Mouse (Mus musculus): ENCODE data around the gene Sipa1l1.

The Sipa1l1 gene

DNA sequence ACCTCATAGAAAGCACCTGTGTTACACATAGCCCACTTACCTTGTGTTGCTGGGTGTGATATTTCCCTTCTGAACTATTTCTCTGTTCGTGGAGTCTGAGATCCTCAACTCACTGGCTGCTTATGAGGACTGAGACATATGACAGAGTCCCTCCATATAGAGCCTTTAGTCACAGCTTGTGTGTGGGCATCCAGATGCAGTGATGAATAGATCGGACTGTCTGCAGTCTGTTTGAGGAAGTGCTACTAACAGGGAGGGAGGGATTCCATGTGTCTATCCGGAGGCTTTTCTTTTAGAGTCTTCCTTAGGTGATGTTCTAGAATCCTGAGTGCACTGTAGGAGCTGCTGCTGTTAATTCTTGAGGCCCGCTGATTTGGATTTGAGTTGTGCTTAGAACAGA is 165.4 kb downstream of the Sipa1l1 start:
- DNase-seq (ENCODE audit: low spot score in 2 of 2): no peak

- no peak for DNase-seq (ENCODE audit: low spot score in 2 of 2)
These were observed 166.0 kb downstream of the Sipa1l1 start for GRCm38 (mm10) chr12:82335095-82335494.

GRCm38 (mm10) chr12:82338550-82338949 is 169.4 kb downstream of the Sipa1l1 start:
- no peak for DNase-seq (ENCODE audit: low spot score in 2 of 2)

DNA sequence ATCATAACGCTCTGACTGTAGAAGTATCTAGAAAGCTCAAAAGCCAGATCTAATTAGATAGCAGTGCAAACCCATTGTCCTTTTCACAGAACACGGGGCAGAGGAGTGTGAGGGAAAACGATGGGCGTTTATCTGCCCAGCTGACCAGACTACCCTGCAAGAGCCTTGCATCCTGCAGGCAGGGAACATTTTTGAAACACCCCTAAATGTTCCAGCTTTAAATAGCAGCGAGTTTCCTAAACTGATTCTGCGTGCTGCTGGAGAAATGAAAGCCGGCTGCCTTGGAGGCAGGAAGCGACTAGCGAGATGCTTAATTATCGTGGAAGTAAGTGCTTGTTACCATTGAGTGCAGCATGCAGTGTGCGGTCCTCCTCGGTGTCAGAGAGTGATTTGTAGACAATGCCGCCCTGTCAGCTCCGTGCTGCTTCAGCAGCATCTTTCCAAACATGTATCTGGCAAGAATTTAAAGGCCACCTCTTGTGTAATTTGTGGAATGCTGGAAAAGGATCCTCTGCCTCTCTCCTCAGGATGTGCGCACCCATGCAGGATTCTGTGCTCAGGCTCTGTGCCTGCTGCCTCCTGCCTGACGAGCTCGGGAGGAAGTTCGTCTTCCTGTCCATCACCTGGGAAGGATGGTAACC is 170.2 kb downstream of the Sipa1l1 start:
- peak; percentile 59 to 68 for DNase-seq (ENCODE audit: low spot score in 2 of 2)

DNA sequence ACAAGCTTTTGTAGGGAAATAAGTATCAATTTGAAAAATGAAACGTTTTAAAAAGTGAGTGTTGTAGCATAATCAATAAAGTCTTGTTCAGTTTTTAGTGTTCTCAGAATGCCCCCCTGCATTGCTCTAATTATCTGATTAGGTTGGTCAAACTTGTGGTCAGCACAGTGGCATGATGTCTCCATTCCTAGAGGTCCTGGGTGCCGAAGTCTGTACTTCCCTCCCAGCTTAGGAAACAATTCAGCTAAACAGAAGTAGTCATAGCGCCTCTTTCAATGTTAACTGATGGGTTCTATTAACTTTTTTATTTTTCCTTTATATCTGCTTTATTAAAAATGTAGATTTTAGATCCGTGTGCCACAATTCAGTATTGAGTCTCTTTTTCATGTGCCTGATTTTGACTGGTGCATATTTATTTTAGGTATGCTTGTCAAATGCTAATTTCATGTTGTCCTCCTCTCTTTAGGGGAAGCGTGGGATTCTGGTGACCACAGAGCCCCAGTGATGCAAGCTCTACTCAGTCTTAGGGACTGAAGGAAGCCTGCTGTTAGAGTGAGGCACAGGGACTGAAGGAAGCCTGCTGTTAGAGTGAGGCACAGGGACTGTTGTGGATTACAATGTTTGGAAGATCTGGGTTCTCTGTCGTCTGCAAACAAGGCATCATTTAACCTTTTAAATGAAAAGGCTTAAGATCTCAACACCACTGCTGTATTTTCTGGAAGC is 171.2 kb downstream of the Sipa1l1 start:
- DNase-seq (ENCODE audit: low spot score in 2 of 2): no peak

- no peak for DNase-seq (ENCODE audit: low spot score in 2 of 2)
These were observed 172.1 kb downstream of the Sipa1l1 start for GRCm38 (mm10) chr12:82341181-82341580.

- no peak for DNase-seq (ENCODE audit: low spot score in 2 of 2)
These were observed 172.6 kb downstream of the Sipa1l1 start for GRCm38 (mm10) chr12:82341696-82342095.

- no peak for DNase-seq (ENCODE audit: low spot score in 2 of 2)
These were observed 181.0 kb downstream of the Sipa1l1 start for GRCm38 (mm10) chr12:82350082-82350481.

- no peak for DNase-seq (ENCODE audit: low spot score in 2 of 2)
These were observed 181.8 kb downstream of the Sipa1l1 start for GRCm38 (mm10) chr12:82350891-82351290.

- no peak for DNase-seq (ENCODE audit: low spot score in 2 of 2)
These were observed 184.5 kb downstream of the Sipa1l1 start for GRCm38 (mm10) chr12:82353660-82354059.

GRCm38 (mm10) chr12:82355419-82356149 is 186.5 kb downstream of the Sipa1l1 start:
- DNase-seq (ENCODE audit: low spot score in 2 of 2): no peak

GRCm38 (mm10) chr12:82356476-82356875 is 187.4 kb downstream of the Sipa1l1 start:
- no peak for DNase-seq (ENCODE audit: low spot score in 2 of 2)

GRCm38 (mm10) chr12:82357431-82357830 is 188.3 kb downstream of the Sipa1l1 start:
- no peak for DNase-seq (ENCODE audit: low spot score in 2 of 2)

DNA sequence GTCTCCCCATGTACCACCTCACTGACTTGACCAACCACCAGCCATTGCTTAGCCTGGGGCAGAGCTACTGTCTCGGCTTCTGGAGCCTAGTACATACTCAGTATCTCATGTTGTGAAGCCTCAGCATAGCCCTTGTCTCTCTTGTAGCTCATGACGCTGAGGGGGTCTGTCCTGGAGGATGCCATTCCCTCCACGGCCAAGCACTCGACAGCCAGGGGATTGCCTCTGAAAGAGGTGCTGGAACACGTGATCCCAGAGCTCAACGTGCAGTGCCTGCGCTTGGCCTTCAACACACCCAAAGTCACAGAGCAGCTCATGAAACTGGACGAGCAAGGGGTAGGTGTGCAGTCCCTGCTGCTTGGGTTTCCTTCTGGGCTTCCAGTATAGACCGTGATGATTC is 193.7 kb downstream of the Sipa1l1 start:
- no peak for DNase-seq (ENCODE audit: low spot score in 2 of 2)

GRCm38 (mm10) chr12:82364186-82364585 is 195.1 kb downstream of the Sipa1l1 start:
- no peak for DNase-seq (ENCODE audit: low spot score in 2 of 2)

GRCm38 (mm10) chr12:82365276-82365875 is 196.3 kb downstream of the Sipa1l1 start:
- DNase-seq (ENCODE audit: low spot score in 2 of 2): no peak

- DNase-seq (ENCODE audit: low spot score in 2 of 2): no peak
These were observed 197.6 kb downstream of the Sipa1l1 start for GRCm38 (mm10) chr12:82366754-82367153.

DNA sequence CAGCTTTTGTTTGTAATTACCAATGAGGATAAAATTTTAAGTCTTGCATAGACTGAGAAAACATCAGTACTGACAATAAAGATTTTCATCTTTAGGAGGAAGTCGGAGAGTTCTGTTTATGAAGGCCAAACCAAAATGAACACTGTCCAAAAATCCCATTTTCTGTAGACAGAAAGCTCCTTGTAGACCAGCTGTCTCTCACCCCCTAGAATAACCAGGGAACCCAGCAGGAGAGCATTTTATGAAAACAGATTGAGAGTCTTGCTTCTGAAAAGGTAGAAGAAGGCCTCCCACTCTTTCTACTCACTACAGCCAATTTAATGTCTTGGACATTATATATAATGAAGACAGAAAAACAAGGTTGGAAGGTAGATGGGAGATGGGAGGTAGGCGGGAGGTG is 198.2 kb downstream of the Sipa1l1 start:
- DNase-seq (ENCODE audit: low spot score in 2 of 2): no peak

DNA sequence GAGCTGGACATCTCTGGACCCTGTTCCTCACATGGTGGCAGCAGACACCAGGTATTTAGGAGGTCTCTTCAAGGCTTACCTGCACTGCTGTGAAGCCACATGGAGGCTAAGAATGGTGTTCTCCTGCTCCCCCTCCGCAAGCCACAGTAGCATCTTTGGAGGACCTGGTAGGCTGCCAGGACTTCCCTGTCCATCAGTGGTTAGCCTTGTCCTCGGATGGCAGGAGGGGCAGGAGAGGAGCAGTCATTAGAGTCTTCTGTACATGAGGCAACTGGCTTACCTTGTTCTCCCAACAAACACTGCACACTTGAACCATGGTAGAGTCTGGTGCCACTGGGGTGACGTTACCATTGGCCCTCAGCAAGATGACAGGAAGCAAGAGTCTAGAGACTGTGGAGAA is 198.9 kb downstream of the Sipa1l1 start:
- no peak for DNase-seq (ENCODE audit: low spot score in 2 of 2)

DNA sequence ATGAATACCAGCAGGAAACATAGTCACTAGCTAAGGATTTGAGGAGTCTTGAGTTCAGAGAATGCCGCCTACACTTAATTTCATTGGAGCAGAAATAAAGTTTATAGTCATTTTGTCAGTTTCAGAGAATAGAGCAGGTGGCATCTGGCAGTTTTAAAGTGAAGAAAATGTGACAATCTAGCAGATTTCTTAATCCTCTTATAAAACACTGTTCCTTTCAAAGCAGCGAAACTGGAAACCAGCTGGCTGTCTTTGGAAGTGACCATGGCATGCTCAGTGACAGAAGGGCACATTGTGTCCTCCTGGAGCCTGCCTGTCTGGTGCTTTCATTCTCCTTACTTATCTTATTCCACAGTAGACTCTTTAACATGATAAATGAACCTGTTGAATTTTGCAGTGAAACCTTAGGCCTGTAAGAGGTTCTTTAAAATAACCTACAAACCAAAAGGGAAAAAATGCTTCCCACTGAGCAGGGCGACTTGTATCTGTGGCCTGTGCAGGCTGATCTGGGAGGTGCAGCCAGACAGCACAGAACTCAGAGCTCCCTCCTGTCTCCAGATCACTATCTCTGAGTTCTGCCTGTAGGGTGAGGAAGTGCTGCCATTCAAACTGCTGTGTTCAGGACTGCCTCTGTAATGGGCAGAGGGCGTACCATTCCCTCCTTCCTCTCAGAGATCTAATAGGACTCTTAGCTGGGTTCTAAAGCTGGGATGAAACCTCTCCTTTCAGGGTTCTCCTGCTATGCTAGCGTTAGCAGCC is 200.5 kb downstream of the Sipa1l1 start:
- DNase-seq (ENCODE audit: low spot score in 2 of 2): no peak

DNA sequence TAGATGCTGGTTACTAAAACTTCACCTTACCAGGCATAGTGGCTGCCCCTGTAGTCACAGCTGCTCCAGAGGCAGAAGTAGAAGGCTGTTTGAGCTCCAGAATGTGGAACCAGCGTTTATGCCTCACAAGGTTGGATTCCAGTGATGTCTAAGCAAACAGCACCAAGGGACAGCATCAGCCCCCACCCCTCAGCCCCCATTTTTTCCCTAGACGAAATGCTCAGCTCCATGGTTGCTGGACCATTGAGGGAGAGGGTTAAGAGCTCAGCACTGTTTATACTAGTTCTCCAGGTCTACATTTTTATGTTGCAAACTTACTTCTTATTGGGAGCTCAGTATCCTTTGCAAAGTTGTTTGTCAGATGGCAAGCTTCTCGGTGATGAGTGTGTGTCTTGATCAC is 202.1 kb downstream of the Sipa1l1 start:
- no peak for DNase-seq (ENCODE audit: low spot score in 2 of 2)

DNA sequence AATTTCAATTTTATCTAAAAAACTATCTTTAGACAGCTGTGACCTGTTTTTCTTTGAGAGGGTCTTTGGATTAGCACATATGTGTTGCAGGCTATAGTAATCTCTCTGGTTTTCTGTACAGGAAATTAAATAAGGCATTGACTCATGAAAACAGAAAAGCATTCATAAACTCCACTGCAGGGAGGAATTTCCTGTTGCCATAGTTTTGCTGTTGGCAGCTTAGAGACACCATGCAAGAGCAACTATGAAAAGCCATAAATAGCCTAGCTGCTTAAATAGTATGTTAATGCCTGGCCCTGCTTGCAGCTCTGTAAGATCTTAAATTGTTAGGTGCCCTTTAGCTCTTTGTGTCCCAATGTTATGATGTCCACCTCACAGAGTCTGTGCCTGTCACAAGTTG is 204.9 kb downstream of the Sipa1l1 start:
- DNase-seq (ENCODE audit: low spot score in 2 of 2): no peak

Data from right cerebral cortex, adult 2 months (tissue).